Mouse (Mus musculus) lung, postnatal 0 days (tissue): ENCODE measurements around the gene Skp1a. TPM values are rescaled to one million over a fixed set of nuclear protein-coding genes. Genes with fewer than 3 reads are reported as not detected.
A peak's percentile ranks its signal among the peaks of the same experiment; 100 is the strongest.
"Not testable (repeated sequence)": the region's sequence is repeated elsewhere in the genome, so short reads cannot be mapped to it uniquely, and the experiment has no call there.

Experiments used
- ATAC-seq: fragments of 200-750 bp; cut with Nextera tagmentation; 2 replicates; pipeline ENCODE4 v1.8.0; 2017; ENCODE audit warnings: moderate library complexity
- DNase-seq: peaks from one replicate; pipeline ENCODE4 v3.0.0-alpha.2; 2016; ENCODE audit warnings: low spot score
- H3K27ac ChIP-seq: fragments of 300-500 bp; sonication (generic); 2 replicates; pipeline ENCODE4 v1.5.1; 2014; ENCODE audit warnings: antibody characterized with exemption, mild to moderate bottlenecking, low read length, mixed read lengths
- H3K27me3 ChIP-seq: fragments of 300-500 bp; sonication (generic); replicated peaks from 2 replicates; pipeline ENCODE4 v1.6.1; 2014; ENCODE audit warnings: low read length, mixed read lengths; ENCODE audit not compliant: insufficient read depth
- H3K36me3 ChIP-seq: fragments of 300-500 bp; sonication (generic); 2 replicates; pipeline ENCODE4 v1.6.1; 2014; ENCODE audit warnings: low read length, mixed read lengths; ENCODE audit not compliant: insufficient read depth
- H3K4me1 ChIP-seq: fragments of 300-500 bp; sonication (generic); 2 replicates; pipeline ENCODE4 v1.6.1; 2014; ENCODE audit warnings: antibody characterized with exemption, low read depth, low read length, mixed read lengths; ENCODE audit not compliant: insufficient read depth
- H3K4me2 ChIP-seq: fragments of 300-500 bp; sonication (generic); replicated peaks from 2 replicates; pipeline ENCODE4 v1.6.1; 2014; ENCODE audit warnings: low read depth, mild to moderate bottlenecking, low read length, moderate library complexity, mixed read lengths
- H3K4me3 ChIP-seq: fragments of 300-500 bp; sonication (generic); 2 replicates; pipeline ENCODE4 v1.5.1; 2014; ENCODE audit warnings: low read depth, low read length
- H3K9ac ChIP-seq: fragments of 300-500 bp; sonication (generic); replicated peaks from 2 replicates; pipeline ENCODE4 v1.6.1; 2014; ENCODE audit warnings: low read depth, mild to moderate bottlenecking
- H3K9me3 ChIP-seq: fragments of 300-500 bp; sonication (generic); 2 replicates; pipeline ENCODE4 v1.6.1; 2016; ENCODE audit warnings: low read length, mixed read lengths
- CTCF ChIP-seq: IDR thresholded peaks from 2 replicates; pipeline ENCODE4 v1.5.1; 2016; ENCODE audit warnings: antibody characterized with exemption, mild to moderate bottlenecking
- EP300 ChIP-seq: IDR thresholded peaks from 2 replicates; pipeline ENCODE4 v1.6.1; 2016; ENCODE audit warnings: antibody characterized with exemption, mild to moderate bottlenecking, control low read depth
- WGBS: fragments of 180-500 bp; shearing (Covaris S2); extraction: QIAGEN DNeasy Blood & Tissue Kit; methylation state at CpG from one replicate; pipeline ENCODE4 v1.1.7; 2014; 5-methylcytosine and 5-hydroxymethylcytosine counted together
- polyA plus RNA-seq: library from polyadenylated mRNA; unstranded; fragments of >200 nt; fragmentation: Nextera tagmentation; extraction: Ambion mirVana; gene quantifications from 2 replicates; pipeline ENCODE4 v1.2.1, GENCODE M21; 2015

The Skp1a gene
- 552 and 571 TPM in 2 replicates for polyA plus RNA-seq

GRCm38 (mm10) chr11:52231606-52232541, at the start of gene Skp1a:
TSS of gene Skp1a (plus strand) at chr11:52231995.
- Histone ChIP-seq H3K27ac (peak within 1 kb of the TSS; percentile 99), H3K9ac (peak within 1 kb of the TSS; percentile 100), H3K9me3 (no peaks in the 10 kb centered on the region), H3K4me1 (peaks cover 20% of the 10 kb centered on the region; the same call in 1 of the 2 replicates), H3K27me3 (no peaks in the 10 kb centered on the region), H3K4me2 (peak within 1 kb of the TSS; percentile 76), H3K36me3 (no peaks in the 10 kb centered on the region), H3K4me3 (peak within 1 kb of the TSS; percentile 99)
- TF ChIP-seq EP300 (no peak; the same call in none of the 2 replicates), CTCF (0 out of 2 replicates have a peak, but pooled peaks have one; percentile 0)
- ATAC-seq (peak; percentile 92), DNase-seq (peak; percentile 95)
- 4% methylated on average over 77 of the region's 87 CpGs for WGBS

GRCm38 (mm10) chr11:52196496-52197023, 35.2 kb upstream of the Skp1a start:
- not testable (repeated sequence) for H3K9ac ChIP-seq, DNase-seq, H3K4me1 ChIP-seq, ATAC-seq, H3K36me3 ChIP-seq, H3K4me2 ChIP-seq, H3K4me3 ChIP-seq, H3K9me3 ChIP-seq, H3K27me3 ChIP-seq, H3K27ac ChIP-seq
- WGBS = 86% methylated on average over 8 of the region's 8 CpGs

- H3K4me3 ChIP-seq = no peak within 1 kb of the TSS
- no peak for TF ChIP-seq EP300
- DNase-seq (no peak), ATAC-seq (no peak)
- no peaks in the 10 kb centered on the region for H3K27me3 ChIP-seq
- H3K4me1 ChIP-seq = no peaks in the 10 kb centered on the region
- no peak within 1 kb of the TSS for H3K4me2 ChIP-seq
- no peak within 1 kb of the TSS for H3K9ac ChIP-seq
- H3K36me3 ChIP-seq = no peaks in the 10 kb centered on the region
- H3K27ac ChIP-seq = no peak within 1 kb of the TSS
- no peaks in the 10 kb centered on the region for H3K9me3 ChIP-seq
These were observed 17.9 kb upstream of the Skp1a start, which contains the start of gene Olfr1371 for GRCm38 (mm10) chr11:52213887-52214286. TSS of gene Olfr1371 (minus strand) at chr11:52213987.

GRCm38 (mm10) chr11:52220282-52220681, 11.5 kb upstream of the Skp1a start:
- no peak overlapping the region for H3K9ac ChIP-seq

GRCm38 (mm10) chr11:52221921-52222320, 9.9 kb upstream of the Skp1a start:
- not testable (repeated sequence) for H3K9ac ChIP-seq, H3K36me3 ChIP-seq, H3K4me2 ChIP-seq, H3K27ac ChIP-seq, H3K4me3 ChIP-seq, H3K4me1 ChIP-seq, ATAC-seq, H3K9me3 ChIP-seq, H3K27me3 ChIP-seq, DNase-seq
- 89% methylated on average over 6 of the region's 6 CpGs for WGBS

More at GRCm38 (mm10) chr11:52220282-52220681, 11.5 kb upstream of the Skp1a start:
- no peak overlapping the region for H3K27ac ChIP-seq
- H3K27me3 ChIP-seq = no peaks in the 10 kb centered on the region
- WGBS = 7% methylated on average over 4 of the region's 4 CpGs
- H3K4me3 ChIP-seq = no peak overlapping the region
- H3K9me3 ChIP-seq = no peaks in the 10 kb centered on the region
- H3K4me1 ChIP-seq = no peaks in the 10 kb centered on the region
- TF ChIP-seq EP300 (no peak), CTCF (peak; percentile 89)
- H3K4me2 ChIP-seq = no peak overlapping the region
- peak; percentile 44 for ATAC-seq
- peak; percentile 80 for DNase-seq
- H3K36me3 ChIP-seq = no peaks in the 10 kb centered on the region

GRCm38 (mm10) chr11:52222891-52223290, 8.9 kb upstream of the Skp1a start:
- no peaks in the 10 kb centered on the region for H3K4me1 ChIP-seq
- no peak overlapping the region for H3K9ac ChIP-seq
- H3K27ac ChIP-seq = no peak overlapping the region
- H3K9me3 ChIP-seq = no peaks in the 10 kb centered on the region
- H3K4me3 ChIP-seq = no peak overlapping the region
- H3K4me2 ChIP-seq = no peak overlapping the region
- 66% methylated on average over 6 of the region's 6 CpGs for WGBS
- no peaks in the 10 kb centered on the region for H3K36me3 ChIP-seq
- ATAC-seq (no peak), DNase-seq (no peak)
- H3K27me3 ChIP-seq = no peaks in the 10 kb centered on the region
- no peak for TF ChIP-seq EP300
- peak; percentile 64 for TF ChIP-seq CTCF
